Mouse (Mus musculus) layer of hippocampus, postnatal 25 days (tissue): ENCODE results near the gene Dlgap1. TPM values are rescaled to one million over a fixed set of nuclear protein-coding genes. Genes with fewer than 3 reads are reported as not detected.

Source experiments
- DNase-seq, 2 experiments: peaks; one replicate each; pipeline ENCODE4 v3.0.0; 2022; ENCODE audit warnings: mixed read lengths in 2 of 2, low spot score in 1 of 2; ENCODE audit errors: extremely low spot score in 1 of 2
- total RNA-seq, 2 experiments: library from RNA; stranded (reverse); gene quantifications; 2 replicates each; pipeline ENCODE4 v1.2.3; 2021

Dlgap1 gene
- 100 to 1,000 TPM; 490 to 540 TPM for total RNA-seq

DNA sequence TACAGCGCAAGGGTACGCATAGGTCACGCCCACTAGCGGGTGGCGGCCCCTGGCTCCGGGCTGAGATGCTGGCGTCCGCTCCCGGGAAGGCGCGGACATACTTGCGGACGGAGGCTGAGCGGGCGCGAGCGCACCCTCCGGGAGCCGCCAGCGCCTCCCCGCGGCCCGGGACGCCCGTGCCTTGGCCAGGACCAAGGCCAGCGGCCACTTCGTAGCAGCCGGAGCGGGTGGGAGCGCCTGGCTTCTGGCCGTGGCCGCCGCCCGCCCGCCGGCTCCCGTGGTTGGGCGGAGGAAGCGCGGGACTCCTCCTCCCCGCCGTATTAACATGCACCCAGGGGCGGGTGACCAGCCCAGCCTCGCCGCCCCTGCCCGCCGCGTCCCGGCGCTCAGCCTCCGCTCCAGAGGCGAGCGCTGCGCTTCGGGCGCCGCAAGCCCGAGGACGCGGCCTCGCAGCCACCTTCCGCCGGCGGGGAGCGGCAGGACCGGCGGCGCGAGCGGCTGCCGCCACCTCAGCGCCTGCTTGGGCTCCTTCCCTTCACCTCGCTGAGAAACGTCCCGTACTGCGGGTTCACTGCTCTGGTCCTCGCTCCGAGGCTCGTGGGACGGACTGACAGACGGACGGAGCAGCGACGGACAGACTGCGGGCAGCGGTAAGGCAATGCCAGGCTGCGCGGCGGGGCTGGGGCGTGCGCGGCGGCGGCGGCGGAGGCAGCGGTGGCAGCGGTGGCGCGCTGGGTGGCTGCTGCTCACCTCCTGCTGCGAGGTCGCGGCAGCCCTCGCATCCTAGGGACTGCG, at the start of gene Dlgap1:
Gene Dlgap1, plus strand, starts transcription at position 53 of the 795 bp plus-strand sequence.
- DNase-seq, result peak; percentile 50 to 58

DNA sequence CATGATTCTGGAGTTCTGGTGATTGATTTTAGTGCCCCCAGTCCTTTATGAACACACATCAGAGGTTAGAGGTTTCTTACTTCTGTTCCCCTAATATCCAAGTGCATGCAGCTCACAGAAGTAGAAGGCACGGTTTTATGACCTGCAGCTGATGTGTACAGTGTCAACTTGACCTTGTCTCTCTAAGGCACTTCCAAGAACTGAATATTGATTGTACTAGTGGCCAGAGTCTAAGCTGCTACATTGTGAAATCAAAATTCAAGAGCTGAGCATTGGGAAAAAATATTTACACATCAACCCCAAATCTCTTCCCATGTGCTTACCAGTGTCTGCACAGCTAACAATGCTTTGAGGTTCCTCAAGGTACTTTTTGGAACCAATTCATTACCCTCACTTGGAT, 13.9 kb upstream of the Dlgap1 start:
- DNase-seq, result no peak

DNA sequence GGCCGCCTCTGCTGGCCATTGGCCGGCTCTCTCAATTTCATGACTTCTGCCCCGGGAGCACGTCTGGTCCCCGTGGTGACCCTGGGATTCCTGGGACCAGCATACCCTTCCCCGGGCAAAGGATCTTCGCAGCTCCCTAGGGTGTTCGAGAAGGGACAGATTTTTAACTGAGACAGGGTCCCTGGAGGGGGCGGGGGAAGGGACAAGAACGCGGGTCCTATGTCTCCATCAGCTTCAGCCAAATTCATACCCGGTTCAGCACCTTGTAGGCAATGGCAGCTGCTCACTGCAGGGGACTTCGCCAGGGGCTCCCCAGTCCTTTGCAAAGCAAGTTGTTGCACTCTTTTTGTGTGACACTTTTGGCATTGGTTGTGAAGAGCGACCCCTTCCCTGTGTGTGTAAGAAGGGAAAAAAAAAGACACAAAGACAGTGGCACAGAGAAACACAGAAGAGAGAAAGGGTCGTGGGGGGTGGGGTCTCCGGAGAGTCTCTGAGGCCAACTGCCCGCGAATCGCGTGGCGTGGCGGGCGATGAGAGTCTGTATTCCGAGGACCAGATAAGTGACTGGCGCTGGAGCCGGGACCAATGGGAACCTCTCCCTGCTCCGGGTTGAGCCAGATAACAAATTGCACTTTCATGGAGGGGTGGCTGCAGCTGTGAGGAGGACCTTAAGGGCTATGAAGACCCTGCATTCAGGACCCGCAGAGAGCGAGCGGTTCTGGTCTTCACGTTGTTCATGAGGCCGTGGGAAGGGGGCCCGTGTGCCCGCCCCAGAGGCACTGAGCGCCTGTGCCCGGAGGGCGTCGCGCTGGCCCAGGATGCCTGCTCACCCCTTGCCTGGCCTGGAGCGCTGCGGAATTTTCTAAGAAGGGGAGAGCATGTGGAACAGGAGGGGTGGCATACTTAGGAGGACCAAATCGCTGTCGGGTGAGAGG, 1.2 kb downstream of the Dlgap1 start:
- DNase-seq, result peak; percentile 33 to 43

DNA sequence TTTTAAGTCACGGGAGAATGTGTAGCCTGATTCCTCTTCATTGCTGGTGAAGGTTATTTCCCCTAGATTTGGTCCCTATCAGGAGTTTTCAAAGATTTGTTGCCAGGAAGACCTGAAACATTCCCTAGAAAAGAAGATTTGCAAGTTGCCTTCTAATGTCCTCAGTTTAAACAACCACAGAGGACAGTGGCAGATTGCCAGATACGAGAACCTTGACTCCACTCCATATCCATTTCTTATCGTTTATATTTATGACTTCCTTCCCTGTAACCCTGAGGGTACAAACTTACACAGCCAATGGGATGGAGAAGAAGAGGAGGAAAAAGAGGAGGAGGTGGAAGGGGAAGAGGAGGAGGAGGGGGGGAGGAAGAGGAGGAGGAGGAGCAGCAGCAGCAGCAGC, 4.2 kb downstream of the Dlgap1 start:
- DNase-seq, result no peak

- DNase-seq, result no peak
These were observed 5.1 kb downstream of the Dlgap1 start for GRCm38 (mm10) chr17:69973991-69974390.

- no peak for DNase-seq
These were observed 13.5 kb downstream of the Dlgap1 start for GRCm38 (mm10) chr17:69982236-69982923.

DNA sequence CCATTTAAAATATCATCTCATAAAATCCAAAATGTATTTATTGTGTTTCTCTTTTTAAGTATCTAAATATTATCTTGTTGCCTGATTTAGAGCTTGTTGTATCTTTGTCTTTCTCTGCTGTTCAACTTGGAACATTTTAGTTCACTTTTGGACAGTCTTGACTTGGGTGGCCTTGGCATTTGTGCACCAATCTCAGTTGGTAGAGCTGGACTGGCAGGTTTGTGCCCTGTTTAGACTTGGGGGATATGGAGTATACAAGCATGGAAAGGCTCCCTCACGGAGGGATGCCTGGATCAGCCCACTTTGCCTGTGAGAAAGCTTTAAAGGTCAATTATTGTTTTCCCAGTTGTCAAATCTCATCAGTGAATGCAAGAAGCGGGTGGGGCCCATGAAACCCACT, 27.5 kb downstream of the Dlgap1 start:
- DNase-seq, result no peak

DNA sequence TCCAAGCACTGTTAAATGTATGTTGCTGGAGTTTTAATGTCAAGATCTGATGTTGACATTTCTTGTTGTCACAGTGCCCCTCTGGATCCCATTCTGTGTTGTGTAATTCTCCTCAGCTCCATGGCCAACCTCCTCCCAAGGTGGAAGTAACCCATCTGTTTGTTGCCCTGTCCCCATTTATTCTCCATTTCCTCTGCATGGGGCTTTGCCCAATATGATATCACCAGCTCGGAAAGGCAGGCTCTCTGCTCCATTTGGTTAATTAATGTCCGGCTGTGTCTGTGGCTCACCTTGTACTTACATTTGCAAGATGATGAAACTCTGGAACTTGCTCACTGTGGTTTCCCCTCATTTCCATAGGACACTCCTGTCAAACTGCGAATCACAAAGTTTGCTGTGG, 33.2 kb downstream of the Dlgap1 start:
- DNase-seq, result no peak

DNA sequence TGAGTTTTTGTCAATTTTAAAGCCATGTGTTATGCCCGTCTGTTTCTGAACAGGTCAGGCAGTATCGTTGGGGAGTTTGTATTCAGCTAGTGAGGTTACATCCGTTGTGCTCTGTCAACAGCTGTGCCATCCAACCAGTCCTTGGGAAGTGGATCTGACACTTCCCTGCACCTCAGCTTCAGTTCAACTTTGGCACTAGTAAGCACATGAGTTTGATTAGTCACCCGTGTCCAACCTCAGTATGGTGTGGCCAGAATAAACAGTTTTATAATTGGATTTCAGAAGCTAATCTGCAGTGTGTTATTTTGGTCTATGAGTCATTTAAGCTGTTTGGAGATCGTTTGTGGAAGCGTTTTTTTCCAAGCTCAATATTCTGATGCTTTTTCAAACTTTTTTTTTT, 35.8 kb downstream of the Dlgap1 start:
- DNase-seq, result no peak

- no peak for DNase-seq
These were observed 38.7 kb downstream of the Dlgap1 start for GRCm38 (mm10) chr17:70007607-70008006.

DNA sequence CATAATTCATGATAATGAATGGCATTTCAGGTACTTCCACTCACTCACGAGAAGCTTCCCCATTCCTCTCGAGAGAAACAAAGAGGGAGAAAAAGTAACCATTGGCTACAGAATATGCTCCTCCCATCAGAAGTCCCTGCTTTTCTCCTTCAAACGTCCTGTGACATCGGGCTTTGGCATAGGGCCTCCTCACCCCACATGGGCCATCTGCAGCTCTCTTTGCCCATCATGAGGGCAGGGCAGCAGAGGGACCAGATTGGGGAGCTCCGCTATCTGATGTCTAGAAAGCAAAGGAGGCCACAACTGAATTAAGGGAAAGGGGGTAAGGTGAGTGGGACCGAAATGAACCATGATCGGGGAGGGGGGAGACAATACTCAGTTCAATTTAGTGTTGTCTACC, 47.6 kb downstream of the Dlgap1 start:
- no peak for DNase-seq

- DNase-seq, result no peak
These were observed 51.5 kb downstream of the Dlgap1 start for GRCm38 (mm10) chr17:70020376-70020775.

GRCm38 (mm10) chr17:70022618-70023017, 53.7 kb downstream of the Dlgap1 start:
- DNase-seq, result no peak

DNA sequence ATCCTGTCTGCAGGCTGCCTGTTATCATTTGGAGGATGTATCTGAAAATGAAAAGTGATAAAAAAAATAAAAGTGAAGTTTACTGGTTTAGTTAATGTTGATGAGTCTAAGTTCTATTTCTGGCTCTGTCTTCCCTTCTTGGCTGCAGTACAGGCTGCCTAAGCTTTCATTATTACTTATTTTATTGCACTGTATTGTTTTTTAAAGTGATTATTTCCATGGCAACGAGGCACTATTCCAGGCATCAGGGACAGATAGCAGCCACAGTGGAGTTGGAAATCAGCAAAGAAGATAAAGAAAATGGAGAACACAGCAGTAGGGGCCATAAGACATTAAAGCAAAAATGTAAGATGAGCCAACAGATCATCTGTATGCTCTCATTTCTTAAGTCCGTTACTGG, 66.0 kb downstream of the Dlgap1 start:
- no peak for DNase-seq

GRCm38 (mm10) chr17:70040751-70041430, 72.0 kb downstream of the Dlgap1 start:
- DNase-seq, result no peak

- DNase-seq, result no peak
These were observed 99.4 kb downstream of the Dlgap1 start for GRCm38 (mm10) chr17:70068281-70068680.

- DNase-seq, result no peak
These were observed 103.2 kb downstream of the Dlgap1 start for GRCm38 (mm10) chr17:70072066-70072465.

DNA sequence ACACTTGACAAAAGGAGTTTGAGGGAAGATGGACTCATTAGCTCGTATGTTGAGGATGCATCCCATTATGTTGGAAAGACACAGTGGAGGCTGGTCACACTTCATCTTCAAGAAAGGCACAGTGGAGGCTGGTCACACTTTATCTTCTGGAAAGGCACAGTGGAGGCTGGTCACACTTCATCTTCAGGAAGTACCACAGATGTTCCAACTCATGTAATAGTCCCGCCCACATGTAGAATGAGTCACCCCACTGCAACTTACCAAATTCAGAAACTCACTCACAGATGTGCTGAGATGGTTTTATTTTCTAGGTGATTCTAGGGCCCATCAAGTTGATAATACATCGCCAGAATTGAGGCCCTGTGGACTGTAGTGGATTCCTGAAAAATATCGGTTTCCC, 119.3 kb downstream of the Dlgap1 start:
- no peak for DNase-seq

DNA sequence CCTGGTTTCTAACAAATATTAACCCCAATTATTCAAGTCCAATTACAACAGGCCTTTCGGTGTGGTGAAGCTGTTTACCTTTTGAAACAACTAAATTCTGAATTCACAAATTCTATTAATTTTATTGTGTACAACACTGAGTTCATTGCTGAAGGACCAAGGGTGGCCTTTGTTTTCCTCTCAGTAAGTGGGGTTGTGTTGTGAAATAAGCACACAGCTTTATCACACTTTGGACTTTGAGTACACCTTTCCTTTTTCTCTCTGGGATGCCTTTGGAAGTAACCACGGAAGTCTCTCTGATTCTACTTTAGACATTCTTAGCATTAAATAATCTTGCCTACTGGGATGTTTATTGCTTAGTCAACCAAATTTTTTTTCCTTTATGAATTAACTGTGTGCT, 121.9 kb downstream of the Dlgap1 start:
- no peak for DNase-seq

- DNase-seq, result no peak
These were observed 160.3 kb downstream of the Dlgap1 start for GRCm38 (mm10) chr17:70129151-70129550.
